Mouse (Mus musculus): Measurements from ENCODE around the gene Serpina10. TPM values are rescaled to one million over a fixed set of nuclear protein-coding genes. Genes with fewer than 3 reads are reported as not detected.

Gene Serpina10
- polyA plus RNA-seq (2012; ENCODE audit: low replicate concordance) = not detected in 2 replicates

GRCm38 (mm10) chr12:103631203-103631612 is at the start of gene Serpina10:
Gene Serpina10, minus strand, starts transcription at chr12:103631444.

GRCm38 (mm10) chr12:103676039-103676438 is 44.8 kb upstream of the Serpina10 start, which contains the start of gene Serpina16:
Gene Serpina16, minus strand, starts transcription at chr12:103676139.

GRCm38 (mm10) chr12:103656848-103657626 is 25.8 kb upstream of the Serpina10 start, which contains the start of gene Serpina6:
Gene Serpina6, minus strand, starts transcription at chr12:103657212.

Other genes starting within 250 kb of the Serpina10 start
- 1.3 and 1.9 TPM in 2 replicates for gene Otub2, start 242.8 kb downstream of the Serpina10 start, polyA plus RNA-seq (2012; ENCODE audit: low replicate concordance)
- gene 9330161L09Rik, start 223.6 kb downstream of the Serpina10 start, polyA plus RNA-seq (2012; ENCODE audit: low replicate concordance) = 0.12 TPM in 1 of 2 replicates, not detected in the other
- 15.8 and 31.3 TPM in 2 replicates for gene Ddx24, start 205.6 kb downstream of the Serpina10 start, polyA plus RNA-seq (2012; ENCODE audit: low replicate concordance)
- 11.4 and 14.9 TPM in 2 replicates for gene Ifi27, start 197.2 kb downstream of the Serpina10 start, polyA plus RNA-seq (2012; ENCODE audit: low replicate concordance)
- gene Ifi27l2a, start 187.8 kb downstream of the Serpina10 start, polyA plus RNA-seq (2012; ENCODE audit: low replicate concordance) = 42.1 and 222 TPM in 2 replicates
- gene Ifi27l2b, start 174.2 kb downstream of the Serpina10 start, polyA plus RNA-seq (2012; ENCODE audit: low replicate concordance) = not detected in 2 replicates
- 0.02 and 0.04 TPM in 2 replicates for gene Ppp4r4, start 99.2 kb downstream of the Serpina10 start, polyA plus RNA-seq (2012; ENCODE audit: low replicate concordance)
- gene Serpina6, start 25.8 kb upstream of the Serpina10 start, polyA plus RNA-seq (2012; ENCODE audit: low replicate concordance) = not detected in 2 replicates
- not detected in 2 replicates for gene Serpina16, start 44.7 kb upstream of the Serpina10 start, polyA plus RNA-seq (2012; ENCODE audit: low replicate concordance)
- not detected in 2 replicates for gene Serpina1f, start 64.1 kb upstream of the Serpina10 start, polyA plus RNA-seq (2012; ENCODE audit: low replicate concordance)
- gene Serpina1d, start 142.1 kb upstream of the Serpina10 start, polyA plus RNA-seq (2012; ENCODE audit: low replicate concordance) = not detected in 2 replicates
- 0.12 and 0.40 TPM in 2 replicates for gene Serpina1b, start 198.9 kb upstream of the Serpina10 start, polyA plus RNA-seq (2012; ENCODE audit: low replicate concordance)
- gene Serpina1a, start 232.1 kb upstream of the Serpina10 start, polyA plus RNA-seq (2012; ENCODE audit: low replicate concordance) = not detected in 2 replicates

All from hematopoietic multipotent progenitor cell, adult 10-12 weeks (in vitro differentiated cells).